Mouse (Mus musculus): ENCODE measurements around the gene Nudt11. TPM values are rescaled to one million over a fixed set of nuclear protein-coding genes. Genes with fewer than 3 reads are reported as not detected.

Gene Nudt11
- polyA plus RNA-seq (2014; fragmentation: Illumina TruSeq; extraction: RNeasy Lipid Tissue Mini Kit (QIAGEN cat#74804); ENCODE audit: low read depth, low replicate concordance): 47.3 TPM

GRCm38 (mm10) chrX:6047066-6047935 is at the start of gene Nudt11:
Gene Nudt11 (plus strand): TSS chrX:6047453.

GRCm38 (mm10) chrX:6082954-6083680 is 35.9 kb downstream of the Nudt11 start, which contains the start of gene AU022751:
Gene AU022751 (minus strand): TSS chrX:6083419.

Other genes with a start within 250 kb of the Nudt11 start
- gene AU022751, start 36.0 kb downstream of the Nudt11 start, polyA plus RNA-seq (2014; fragmentation: Illumina TruSeq; extraction: RNeasy Lipid Tissue Mini Kit (QIAGEN cat#74804); ENCODE audit: low read depth, low replicate concordance): not detected
- 25.8 TPM for gene Nudt10, start 125.6 kb downstream of the Nudt11 start, polyA plus RNA-seq (2014; fragmentation: Illumina TruSeq; extraction: RNeasy Lipid Tissue Mini Kit (QIAGEN cat#74804); ENCODE audit: low read depth, low replicate concordance)